Mouse (Mus musculus) C2C12 (cell line): ENCODE results near the gene Mrps18a. TPM values are rescaled to one million over a fixed set of nuclear protein-coding genes. Genes with fewer than 3 reads are reported as not detected.
A peak's percentile ranks its signal among the peaks of the same experiment; 100 is the strongest.

Source experiments
- H3K27me3 ChIP-seq: one replicate; pipeline ENCODE4 v1.6.1; 2011; ENCODE audit not compliant: control insufficient read depth, insufficient read depth, insufficient read length
- H3K36me3 ChIP-seq: one replicate; pipeline ENCODE4 v1.6.1; 2011; ENCODE audit not compliant: control insufficient read depth, insufficient read depth
- H3K4me3 ChIP-seq: one replicate; pipeline ENCODE4 v1.5.1; 2011; ENCODE audit warnings: mild to moderate bottlenecking, control low read depth; ENCODE audit not compliant: poor library complexity, insufficient read depth, severe bottlenecking
- H3K79me2 ChIP-seq: one replicate; pipeline ENCODE4 v1.6.1; 2011; ENCODE audit not compliant: control insufficient read depth, insufficient read depth
- H3K79me3 ChIP-seq: one replicate; pipeline ENCODE4 v1.6.1; 2011; ENCODE audit warnings: low read depth, control low read depth
- H3ac ChIP-seq: one replicate; pipeline ENCODE3; 2011; ENCODE audit warnings: low read depth; ENCODE audit not compliant: control insufficient read depth, insufficient read length
- CEBPB ChIP-seq: IDR thresholded peaks from one replicate; pipeline ENCODE4 v1.6.1; 2011; ENCODE audit warnings: low read depth, mild to moderate bottlenecking, control low read depth, moderate library complexity
- CTCF ChIP-seq: IDR thresholded peaks from one replicate; pipeline ENCODE4 v1.5.1; 2011; ENCODE audit not compliant: control insufficient read depth, insufficient read depth, insufficient read length
- FOSL1 ChIP-seq: IDR thresholded peaks from one replicate; pipeline ENCODE4 v1.8.0; 2011; ENCODE audit warnings: mild to moderate bottlenecking, low read length; ENCODE audit not compliant: poor library complexity, insufficient read depth, severe bottlenecking
- MAX ChIP-seq: IDR thresholded peaks from one replicate; pipeline ENCODE4 v1.6.1; 2011; ENCODE audit warnings: mild to moderate bottlenecking, control low read depth
- MYOD1 ChIP-seq: IDR thresholded peaks from one replicate; pipeline ENCODE4 v1.6.1; 2011; ENCODE audit warnings: low read depth; ENCODE audit not compliant: control insufficient read depth, insufficient read length
- MYOG ChIP-seq: IDR thresholded peaks from one replicate; pipeline ENCODE4 v1.6.1; 2011; ENCODE audit not compliant: control insufficient read depth, insufficient read length; ENCODE audit errors: extremely low read depth
- USF1 ChIP-seq: IDR thresholded peaks from one replicate; pipeline ENCODE4 v1.6.1; 2011; ENCODE audit warnings: low read depth, mild to moderate bottlenecking, control low read depth, moderate library complexity
- polyA plus RNA-seq: library from polyadenylated mRNA; unstranded; fragments of >200 nt; fragmentation: generic; extraction: Trizol; gene quantifications from one replicate; pipeline ENCODE4 v1.2.1, GENCODE M21; 2012; ENCODE audit warnings: missing spikeins

Mrps18a gene
- polyA plus RNA-seq, 1 experiment, result 136 TPM

DNA sequence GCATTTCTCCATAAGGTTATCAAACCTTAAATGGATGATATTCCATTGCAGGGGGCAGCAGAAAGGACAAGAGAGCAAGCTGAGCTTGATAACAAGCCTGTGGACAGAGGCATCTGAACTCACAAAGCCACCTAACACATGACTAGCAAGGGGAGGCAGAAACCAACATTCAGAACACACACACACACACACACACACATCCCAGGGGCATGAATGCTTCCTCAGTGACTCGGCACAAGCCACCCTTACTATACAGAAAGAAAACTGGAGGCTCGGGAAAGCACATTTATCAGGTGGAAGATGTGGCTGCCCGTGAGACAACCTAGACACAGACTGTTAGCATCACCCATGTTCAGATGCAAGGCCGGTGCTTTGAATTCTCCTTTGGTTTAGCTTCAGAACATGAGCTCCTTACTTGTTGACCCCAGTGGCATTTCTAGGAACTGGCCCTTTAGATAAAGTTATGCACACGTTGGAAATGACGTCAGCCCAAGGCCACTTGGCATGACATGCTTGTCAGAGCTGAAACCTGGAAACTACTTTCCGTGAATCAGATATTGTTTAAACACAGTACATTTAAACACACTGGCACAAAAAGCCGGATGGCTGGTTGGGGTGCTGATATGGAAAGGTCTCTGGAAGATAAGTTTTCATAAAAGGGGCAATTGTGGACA, 27.9 kb downstream of the Mrps18a start:
- TF ChIP-seq MAX (no peak), USF1 (no peak), CEBPB (no peak), MYOD1 (no peak), MYOG (no peak), CTCF (no peak), FOSL1 (no peak)
- Histone ChIP-seq H3K36me3 (no peaks in the 10 kb centered on the region), H3K79me2 (no peaks in the 10 kb centered on the region), H3K4me3 (no peak overlapping the region), H3K27me3 (no peaks in the 10 kb centered on the region), H3ac (no peak overlapping the region), H3K79me3 (no peaks in the 10 kb centered on the region)

DNA sequence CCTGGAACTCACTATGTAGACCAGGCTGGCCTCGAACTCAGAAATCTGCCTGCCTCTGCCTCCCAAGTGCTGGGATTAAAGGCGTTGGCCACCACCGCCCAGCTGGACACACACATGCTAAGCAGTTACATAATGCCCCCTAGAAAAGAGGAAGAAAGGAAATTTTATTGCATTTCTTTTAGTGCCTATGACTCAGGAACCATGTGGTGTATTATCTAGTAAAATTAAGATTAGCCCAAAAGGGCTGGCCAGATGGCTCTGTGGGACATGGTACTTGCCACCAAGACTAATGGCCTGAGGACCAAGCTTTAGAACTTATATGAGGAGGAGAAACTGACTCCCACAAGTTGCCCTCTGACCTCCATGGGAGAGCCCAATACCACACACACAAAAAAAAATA, 29.1 kb downstream of the Mrps18a start:
- H3ac ChIP-seq, result no peak overlapping the region
- no peaks in the 10 kb centered on the region for H3K36me3 ChIP-seq
- no peaks in the 10 kb centered on the region for H3K79me3 ChIP-seq
- no peak overlapping the region for H3K4me3 ChIP-seq
- no peaks in the 10 kb centered on the region for H3K79me2 ChIP-seq
- no peaks in the 10 kb centered on the region for H3K27me3 ChIP-seq
- TF ChIP-seq MYOG (no peak), MYOD1 (no peak), MAX (no peak), CTCF (no peak), FOSL1 (no peak), USF1 (no peak), CEBPB (no peak)

DNA sequence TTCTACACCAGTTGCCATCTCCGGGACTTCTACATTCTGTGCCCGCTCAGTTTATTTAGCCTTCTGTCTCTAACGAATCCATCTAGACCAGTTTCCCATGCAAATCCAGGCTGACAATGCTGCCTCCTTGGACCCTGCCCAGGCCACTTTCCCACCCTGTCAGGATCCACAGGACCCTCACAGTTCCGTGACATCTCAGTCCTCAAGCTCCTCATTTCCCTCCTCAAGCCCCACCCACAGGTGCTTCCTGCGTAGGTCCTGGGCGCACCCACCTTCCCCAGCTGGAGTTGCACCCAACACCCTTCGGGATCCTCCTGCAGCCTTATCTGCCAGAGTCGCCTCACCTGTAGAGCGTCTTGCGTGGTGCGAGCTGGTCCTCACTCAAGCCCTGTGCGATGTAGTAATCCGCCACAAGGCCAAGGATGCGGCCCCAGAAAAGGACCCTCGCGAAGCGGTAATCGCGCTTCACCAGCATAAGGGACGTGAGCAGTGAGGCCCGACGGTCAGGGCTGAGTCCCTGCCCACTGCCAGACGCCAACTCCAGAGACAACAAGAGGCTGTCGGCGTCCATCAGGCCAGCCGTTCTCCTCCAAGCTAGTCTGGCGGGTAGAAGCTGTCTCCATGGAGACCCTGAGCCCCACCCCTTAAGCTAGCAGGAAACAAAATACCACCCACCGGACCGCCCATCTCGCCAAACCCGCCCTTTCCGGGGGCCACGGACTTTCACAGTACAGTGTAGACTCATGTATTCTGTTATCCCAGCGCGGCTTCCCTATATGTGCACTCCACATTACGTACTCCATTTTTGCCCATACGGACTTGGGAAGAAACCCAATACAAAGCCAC, 33.0 kb downstream of the Mrps18a start, which contains the start of gene Rsph9:
Gene Rsph9 (minus strand): TSS at position 639 of the 846 bp plus-strand sequence.
- TF ChIP-seq USF1 (no peak), CTCF (no peak), MAX (no peak), MYOD1 (no peak), FOSL1 (no peak)
- Histone ChIP-seq H3ac (peak within 1 kb of the TSS; percentile 41), H3K79me2 (peaks cover 11% of the 10 kb centered on the region), H3K36me3 (peaks cover 34% of the 10 kb centered on the region), H3K27me3 (no peaks in the 10 kb centered on the region), H3K79me3 (no peaks in the 10 kb centered on the region), H3K4me3 (no peak within 1 kb of the TSS)

DNA sequence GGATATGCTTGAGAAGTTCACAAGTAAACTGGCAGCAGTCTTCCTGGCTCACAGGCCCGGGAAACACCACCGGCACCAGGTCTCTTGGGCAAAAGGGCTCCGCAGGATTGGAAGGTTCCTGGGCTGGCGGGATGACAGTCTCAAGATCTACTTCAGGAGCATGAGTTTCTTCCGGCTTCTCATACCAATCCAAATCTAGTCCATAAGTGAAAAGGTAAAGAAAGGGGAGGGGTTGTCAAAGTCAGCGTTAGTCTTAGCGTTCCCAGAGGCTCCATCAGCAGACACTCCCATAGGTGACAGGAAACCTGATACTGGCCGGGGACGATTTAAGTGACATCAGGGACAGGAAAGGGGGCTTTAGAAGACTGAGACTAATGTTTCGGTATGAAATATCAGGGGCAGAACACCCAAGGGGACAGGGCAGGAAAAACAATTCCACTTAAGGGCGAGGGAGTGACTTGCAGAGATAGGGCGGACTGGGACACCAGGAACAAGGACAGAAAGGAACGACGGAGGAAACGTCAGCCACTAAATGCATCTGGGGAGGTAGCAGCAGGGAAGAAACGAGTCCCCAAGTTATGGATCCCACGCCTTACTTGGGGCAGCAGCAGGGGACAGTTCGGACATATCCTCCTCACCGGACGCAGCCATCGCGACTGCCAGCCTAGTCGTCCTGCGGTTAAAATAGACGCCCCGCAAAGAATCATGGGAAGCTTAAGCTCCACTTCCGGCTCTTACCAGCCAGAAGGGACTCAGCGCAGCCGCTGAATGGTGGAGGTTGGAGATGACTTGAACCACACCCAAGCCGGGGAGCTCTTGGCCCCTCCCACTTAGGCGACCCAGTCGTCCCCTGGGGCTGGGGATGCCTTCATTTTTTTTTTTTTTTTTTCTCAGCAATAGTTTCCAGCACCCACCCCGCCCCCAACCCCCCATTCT, 42.3 kb downstream of the Mrps18a start, which contains the start of gene Mad2l1bp:
Gene Mad2l1bp (minus strand): TSS at position 707 of the 936 bp plus-strand sequence.
- Histone ChIP-seq H3K36me3 (peaks cover 25% of the 10 kb centered on the region), H3K27me3 (no peaks in the 10 kb centered on the region), H3K4me3 (peak within 1 kb of the TSS; percentile 50), H3K79me2 (peaks cover 27% of the 10 kb centered on the region), H3ac (peak within 1 kb of the TSS; percentile 85), H3K79me3 (peaks cover 19% of the 10 kb centered on the region)
- no peak for TF ChIP-seq CEBPB
- TF ChIP-seq MYOD1, result no peak
- TF ChIP-seq MAX, result no peak

DNA sequence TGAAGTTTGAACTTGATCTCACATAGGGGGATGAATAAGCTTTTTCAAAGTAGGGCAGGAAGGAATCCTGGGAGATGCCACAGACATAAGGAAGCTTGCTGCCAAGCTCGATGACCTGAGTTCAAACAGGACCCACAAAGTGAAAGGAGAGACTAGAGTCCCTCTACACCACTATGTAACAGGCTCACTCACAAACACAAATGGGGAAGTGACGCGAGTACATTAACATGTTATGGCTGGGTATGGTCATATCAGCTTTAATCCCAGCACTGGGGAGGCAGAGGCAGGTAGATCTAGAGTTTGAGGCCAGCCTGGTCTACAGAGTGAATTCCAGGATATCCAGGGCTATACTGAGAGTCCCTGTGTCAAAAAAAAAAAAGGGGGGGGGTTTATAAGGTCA, 43.5 kb downstream of the Mrps18a start:
- H3K36me3 ChIP-seq, result peaks cover 13% of the 10 kb centered on the region

More for the DNA sequence above, 43.5 kb downstream of the Mrps18a start:
- peaks cover 19% of the 10 kb centered on the region for H3K79me3 ChIP-seq
- no peak overlapping the region for H3ac ChIP-seq
- H3K4me3 ChIP-seq, result no peak overlapping the region
- TF ChIP-seq MYOD1 (no peak), MYOG (no peak), CEBPB (no peak), USF1 (no peak), MAX (no peak), FOSL1 (no peak), CTCF (no peak)
- H3K79me2 ChIP-seq, result peaks cover 25% of the 10 kb centered on the region
- no peaks in the 10 kb centered on the region for H3K27me3 ChIP-seq
